ENCODE assay signal across 14 mouse cellular contexts in the genomic region with DNA sequence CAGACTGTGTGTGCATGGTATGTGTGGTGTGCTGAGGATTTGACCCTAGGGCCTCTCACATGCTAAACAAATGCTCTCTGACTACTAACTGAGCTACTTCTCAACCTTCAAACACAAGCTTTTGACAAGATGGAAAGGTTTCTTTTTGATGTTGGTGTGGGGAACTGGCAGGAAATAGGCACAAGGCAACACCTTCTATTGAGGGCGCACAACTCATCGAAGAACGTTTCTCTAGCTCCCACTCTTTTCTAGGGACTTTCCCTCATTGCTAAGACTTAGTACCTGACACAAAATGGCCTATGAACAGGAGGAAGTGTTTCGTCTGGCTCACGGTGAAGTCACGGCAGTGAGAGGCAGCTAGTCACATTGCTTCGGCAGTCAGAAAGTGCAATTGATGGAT.
"Had no signal": no experiment of that assay in that cellular context is flagged by ENCODE, and none has a peak within 500 bp of the region (broad histone marks: within the 10 kb centered on the region; RNA-seq: fewer than 3 reads in every experiment).

No protein-coding gene starts in this region.

- H3K4me2 ChIP-seq: intestine, embryonic 15.5 days; liver, embryonic 11.5 days; liver, embryonic 15.5 days; midbrain, embryonic 13.5 days; neural tube, embryonic 12.5 days had no signal

- DNase-seq: kidney, adult 18-20 months; kidney, postnatal 14 days; lung, adult 2 months; lung, postnatal 36 days; retina, postnatal 1 day; right cerebral cortex, postnatal 14 days; thymus, adult 18-20 months had no signal

- H3K9ac ChIP-seq: intestine, embryonic 15.5 days; liver, embryonic 15.5 days; midbrain, embryonic 13.5 days; neural tube, embryonic 12.5 days had no signal

- ATAC-seq: intestine, embryonic 15.5 days; lung, postnatal 0 days; midbrain, embryonic 13.5 days had no signal

- H3K9me3 ChIP-seq: intestine, embryonic 15.5 days; limb, embryonic 10.5 days; liver, embryonic 15.5 days; midbrain, embryonic 13.5 days; neural tube, embryonic 12.5 days had no signal

- H3K27me3 ChIP-seq: intestine, embryonic 15.5 days; neural tube, embryonic 12.5 days had no signal

- H3K27ac ChIP-seq: intestine, embryonic 15.5 days; limb, embryonic 10.5 days; liver, embryonic 15.5 days; midbrain, embryonic 13.5 days; neural tube, embryonic 12.5 days had no signal

- H3K4me3 ChIP-seq: intestine, embryonic 15.5 days; limb, embryonic 10.5 days; liver, embryonic 15.5 days; midbrain, embryonic 13.5 days; neural tube, embryonic 12.5 days had no signal

- H3K36me3 ChIP-seq: intestine, embryonic 15.5 days; limb, embryonic 10.5 days; liver, embryonic 15.5 days; midbrain, embryonic 13.5 days; neural tube, embryonic 12.5 days had no signal
